Mouse (Mus musculus) ES-E14 (cell line): Measurements from ENCODE around the gene Mpv17l2.

ENCODE experiments used
- CHD2 ChIP-seq: IDR thresholded peaks from 2 replicates; pipeline ENCODE4 v1.6.1; 2014; ENCODE audit warnings: mild to moderate bottlenecking, low read depth, low read length, inconsistent platforms
- HCFC1 ChIP-seq: IDR thresholded peaks from 2 replicates; pipeline ENCODE4 v1.6.1; 2012; ENCODE audit warnings: low read length, inconsistent platforms, borderline replicate concordance; ENCODE audit not compliant: insufficient read depth
- MAFK ChIP-seq: IDR thresholded peaks from 2 replicates; pipeline ENCODE4 v1.6.1; 2014; ENCODE audit warnings: mild to moderate bottlenecking, low read depth, low read length, inconsistent platforms; ENCODE audit not compliant: insufficient read depth
- ZC3H11A ChIP-seq: IDR thresholded peaks from 2 replicates; pipeline ENCODE4 v1.6.1; 2012; ENCODE audit warnings: low read depth, mild to moderate bottlenecking, inconsistent platforms, low read length, borderline replicate concordance
- ZNF384 ChIP-seq: IDR thresholded peaks from 2 replicates; pipeline ENCODE4 v1.6.1; 2012; ENCODE audit warnings: low read depth, low read length, inconsistent platforms

GRCm38 (mm10) chr8:70786291-70787050, 25.7 kb upstream of the Mpv17l2 start:
- TF ChIP-seq ZNF384 (no peak), HCFC1 (no peak), ZC3H11A (no peak), MAFK (no peak), CHD2 (no peak)
